Mouse (Mus musculus) inflammation-experienced regulatory T-cells, adult 6 months (primary cell): Measurements from ENCODE around the gene Olfr684. TPM values are rescaled to one million over a fixed set of nuclear protein-coding genes. Genes with fewer than 3 reads are reported as not detected.

ENCODE experiments used
- ATAC-seq: one replicate; pipeline ENCODE4 v1.8.0; 2017
- polyA plus RNA-seq, 3 experiments: library from polyadenylated mRNA; unstranded; fragments of 100-300 nt; shearing (Covaris generic); gene quantifications; one replicate each; pipeline ENCODE4 v1.2.1; 2017

The Olfr684 gene
- polyA plus RNA-seq: under 1 TPM in 1 of 3 experiments, not detected in 2; 0.30 TPM

DNA sequence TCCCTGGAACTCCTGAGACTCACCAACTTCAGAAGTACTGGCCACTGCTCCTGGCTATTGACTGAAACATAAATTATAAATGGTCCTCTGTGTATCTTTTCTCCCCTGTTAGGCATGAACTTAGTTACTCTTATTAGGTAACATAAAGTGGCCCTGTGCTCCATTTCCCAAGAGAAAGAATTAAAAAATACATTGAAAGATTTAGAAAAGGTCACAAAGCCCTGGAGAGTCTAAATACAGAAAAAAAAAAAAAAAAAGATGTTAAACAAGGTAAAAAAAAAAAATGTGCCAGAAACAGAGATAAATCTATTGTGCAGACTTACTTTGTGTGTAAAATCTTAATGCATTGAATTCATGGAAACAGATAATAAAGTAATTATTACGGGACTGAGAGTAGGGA is at the start of gene Olfr684:
Olfr684 (minus strand) TSS at position 101 of the 400 bp plus-strand sequence.
- no peak for ATAC-seq

DNA sequence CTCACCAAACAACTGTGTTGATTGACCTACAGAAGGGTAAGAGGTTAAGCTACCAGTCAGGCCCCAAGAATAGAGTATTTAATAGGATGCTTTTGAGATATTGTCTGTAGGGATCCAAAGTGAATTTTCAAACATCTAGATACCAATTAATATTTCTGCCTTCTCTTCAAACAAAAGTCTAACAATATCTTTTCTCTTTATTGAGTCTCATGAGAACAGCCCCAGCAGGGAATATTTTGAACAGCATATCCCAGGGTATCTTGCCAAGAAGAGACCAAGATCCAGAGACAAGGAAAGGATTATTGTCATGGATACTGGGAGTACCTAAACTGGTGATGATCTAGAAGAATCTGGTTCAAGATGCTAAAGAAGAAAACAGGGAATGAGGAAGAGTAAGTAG is 43.9 kb upstream of the Olfr684 start, which contains the start of gene Olfr686:
Olfr686 (minus strand) TSS at position 101 of the 400 bp plus-strand sequence.
- no peak for ATAC-seq

DNA sequence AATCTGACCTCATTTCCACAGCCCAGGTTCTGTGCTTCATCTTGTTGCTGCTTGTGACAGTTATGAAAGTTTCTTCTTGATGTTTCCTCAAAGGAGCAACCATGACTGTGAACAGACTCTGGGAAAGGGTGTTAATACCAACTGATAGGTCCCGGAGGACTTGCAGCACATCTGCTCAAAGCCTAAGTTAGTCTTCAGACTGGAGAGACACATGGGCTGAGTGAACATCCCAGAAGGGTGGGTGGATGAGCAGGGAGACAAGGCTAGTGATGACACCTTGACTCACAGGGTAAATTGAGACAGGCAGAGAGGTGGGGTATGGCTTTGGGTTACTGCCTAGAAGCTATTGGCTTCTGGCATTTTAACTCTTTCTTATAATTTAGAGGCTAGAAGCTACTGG is 22.5 kb upstream of the Olfr684 start, which contains the start of gene Olfr685:
Olfr685 (minus strand) TSS at position 101 of the 400 bp plus-strand sequence.
- ATAC-seq: no peak

DNA sequence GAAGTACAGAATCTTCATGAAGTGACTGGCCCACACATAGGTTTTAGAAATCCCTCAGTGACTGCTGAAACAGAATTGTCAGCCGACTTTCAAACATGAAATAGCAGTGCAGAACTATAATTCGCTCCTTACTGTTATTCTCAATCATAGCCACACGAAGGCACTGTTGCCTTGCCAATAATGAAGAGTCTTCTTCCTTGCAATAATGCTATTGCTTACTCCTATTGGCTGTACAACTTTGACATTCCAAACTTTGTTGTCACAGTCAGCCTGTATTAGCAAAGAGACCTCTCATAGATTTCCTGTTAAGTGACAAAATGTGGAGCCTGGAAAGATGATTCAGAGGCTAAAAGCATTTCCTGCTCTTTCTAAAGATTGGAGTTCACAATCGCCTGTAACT is 7.3 kb upstream of the Olfr684 start:
- ATAC-seq: no peak

DNA sequence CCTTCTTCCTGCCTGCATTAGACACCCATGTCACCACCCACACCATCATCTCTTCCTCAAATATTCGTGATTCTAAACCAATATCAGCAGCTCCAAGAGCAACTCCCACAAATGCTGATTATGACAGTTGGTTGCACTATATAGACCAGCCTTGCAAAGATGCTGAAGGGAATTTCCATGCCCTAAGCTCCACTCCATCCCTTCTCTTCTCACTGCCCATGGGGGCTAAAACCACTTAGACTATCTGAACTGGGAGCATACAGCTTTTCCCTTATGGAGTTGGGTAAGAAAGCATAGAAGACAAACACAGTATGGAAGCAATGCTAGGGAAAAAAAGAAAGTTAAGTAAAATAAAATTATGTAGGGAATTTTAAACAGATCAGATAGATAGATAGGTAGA is 16.5 kb downstream of the Olfr684 start, which contains the start of gene Olfr683:
Olfr683 (minus strand) TSS at position 101 of the 400 bp plus-strand sequence.
- no peak for ATAC-seq

DNA sequence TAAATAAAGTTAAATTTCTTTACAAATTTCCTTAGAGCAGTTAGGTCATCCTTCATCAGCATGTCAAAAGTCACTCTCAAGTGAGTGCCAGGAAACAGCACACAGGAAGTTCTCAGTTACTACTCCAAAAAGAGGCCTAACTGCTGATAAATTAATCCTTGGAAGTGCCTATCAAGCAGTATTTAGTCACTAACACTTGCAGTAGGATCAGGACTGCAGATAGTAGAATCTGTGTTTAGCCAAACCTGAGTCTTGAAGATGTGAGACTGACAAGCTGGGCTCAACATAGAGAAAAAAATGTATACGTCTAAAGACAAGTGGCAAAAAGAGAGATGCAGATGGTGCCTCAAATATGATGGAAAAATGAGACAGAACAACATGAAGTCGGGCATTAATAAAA is 22.2 kb downstream of the Olfr684 start:
- ATAC-seq: no peak

DNA sequence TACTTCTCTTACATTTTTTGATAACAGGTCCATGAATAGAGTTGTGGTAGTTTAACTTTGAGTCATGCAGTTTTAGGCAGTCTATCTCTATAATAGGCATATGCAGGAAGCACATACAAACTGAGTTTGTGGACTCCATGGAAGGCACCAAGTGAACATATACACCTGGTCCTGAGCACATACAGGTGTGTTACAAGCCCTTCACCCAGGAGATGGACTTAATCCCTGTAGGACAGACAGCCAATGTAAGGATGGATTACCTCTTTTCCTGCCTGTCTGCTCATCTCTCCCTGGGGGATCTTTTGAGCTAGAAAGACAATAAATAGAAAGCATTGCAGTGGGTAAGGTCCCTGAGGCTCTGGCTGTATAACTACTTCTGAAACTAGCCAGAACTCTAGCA is 46.9 kb downstream of the Olfr684 start, which contains the start of gene Olfr681:
Olfr681 (plus strand) TSS at position 301 of the 400 bp plus-strand sequence.
- no peak for ATAC-seq

Other genes with a start within 250 kb of the Olfr684 start
- not detected for gene Olfr667, start 242.2 kb downstream of the Olfr684 start, polyA plus RNA-seq
- gene Olfr668, start 235.6 kb downstream of the Olfr684 start, polyA plus RNA-seq: not detected
- gene Olfr669, start 229.4 kb downstream of the Olfr684 start, polyA plus RNA-seq: not detected
- not detected for gene Olfr670, start 201.0 kb downstream of the Olfr684 start, polyA plus RNA-seq
- not detected for gene Olfr671, start 184.5 kb downstream of the Olfr684 start, polyA plus RNA-seq
- gene Olfr672, start 161.6 kb downstream of the Olfr684 start, polyA plus RNA-seq: not detected
- under 1 TPM in 1 of 3 experiments, not detected in 2; 0.16 TPM for gene Olfr675, start 135.2 kb downstream of the Olfr684 start, polyA plus RNA-seq
- gene Olfr676, start 131.0 kb downstream of the Olfr684 start, polyA plus RNA-seq: not detected
- gene Olfr677, start 112.3 kb downstream of the Olfr684 start, polyA plus RNA-seq: not detected
- gene Olfr678, start 99.2 kb downstream of the Olfr684 start, polyA plus RNA-seq: not detected
- not detected for gene Olfr679, start 82.4 kb downstream of the Olfr684 start, polyA plus RNA-seq
- not detected for gene Olfr680-ps1, start 70.8 kb downstream of the Olfr684 start, polyA plus RNA-seq
- not detected for gene Olfr681, start 46.8 kb downstream of the Olfr684 start, polyA plus RNA-seq
- gene Olfr683, start 16.6 kb downstream of the Olfr684 start, polyA plus RNA-seq: not detected
- not detected for gene Olfr685, start 22.4 kb upstream of the Olfr684 start, polyA plus RNA-seq
- gene Olfr686, start 43.8 kb upstream of the Olfr684 start, polyA plus RNA-seq: not detected
- not detected for gene Olfr688, start 124.4 kb upstream of the Olfr684 start, polyA plus RNA-seq
- gene Olfr689, start 147.5 kb upstream of the Olfr684 start, polyA plus RNA-seq: not detected
- not detected for gene Olfr690, start 170.5 kb upstream of the Olfr684 start, polyA plus RNA-seq
- gene Olfr691, start 178.6 kb upstream of the Olfr684 start, polyA plus RNA-seq: not detected
- not detected for gene Olfr692, start 204.6 kb upstream of the Olfr684 start, polyA plus RNA-seq
- not detected for gene Gm5901, start 211.4 kb upstream of the Olfr684 start, polyA plus RNA-seq
- gene Fam160a2, start 236.4 kb upstream of the Olfr684 start, polyA plus RNA-seq: 10 to 100 TPM; 10.5 to 25.3 (median 17.5) TPM
- not detected for gene Cnga4, start 240.9 kb upstream of the Olfr684 start, polyA plus RNA-seq